Mouse (Mus musculus) mammary gland, adult 2 months (tissue): Measurements from ENCODE around the gene Cecr2. TPM values are rescaled to one million over a fixed set of nuclear protein-coding genes. Genes with fewer than 3 reads are reported as not detected.

ENCODE experiments used
- polyA plus RNA-seq: library from polyadenylated mRNA; depleted of rRNA; stranded (reverse); fragments of >200 nt; gene quantifications from 2 replicates; pipeline ENCODE4 v1.2.3, GENCODE M21; 2012; ENCODE audit warnings: low replicate concordance; rRNA removed

Cecr2 gene
- 9.1 and 11.1 TPM in 2 replicates for polyA plus RNA-seq

GRCm38 (mm10) chr6:120665816-120666760 is at the start of gene Cecr2:
Gene Cecr2, plus strand, starts transcription at chr6:120666369.

GRCm38 (mm10) chr6:120773149-120773628 is 107.0 kb downstream of the Cecr2 start, which contains the start of gene Slc25a18:
Gene Slc25a18, plus strand, starts transcription at chr6:120773578.

Other genes with a start within 250 kb of the Cecr2 start
- 52.7 and 61.0 TPM in 2 replicates for gene Il17ra, start 203.1 kb upstream of the Cecr2 start, polyA plus RNA-seq
- gene Tmem121b, start 172.6 kb upstream of the Cecr2 start, polyA plus RNA-seq: 0.13 and 0.65 TPM in 2 replicates
- 24.3 and 38.2 TPM in 2 replicates for gene Hdhd5, start 135.1 kb upstream of the Cecr2 start, polyA plus RNA-seq
- 0.27 TPM in 2 replicates for gene Slc25a18, start 107.2 kb downstream of the Cecr2 start, polyA plus RNA-seq
- 147 and 212 TPM in 2 replicates for gene Atp6v1e1, start 156.4 kb downstream of the Cecr2 start, polyA plus RNA-seq
- 26.6 and 36.8 TPM in 2 replicates for gene Bcl2l13, start 169.8 kb downstream of the Cecr2 start, polyA plus RNA-seq